Mouse (Mus musculus) cerebellum, adult 2 months (tissue): Measurements from ENCODE around the gene Fnbp1l.

Source experiments
- CTCF ChIP-seq: fragments of 200-500 bp; IDR thresholded peaks from 2 replicates; pipeline ENCODE4 v1.5.1; 2011; ENCODE audit warnings: low read depth, mild to moderate bottlenecking, control low read depth, low read length, moderate library complexity, borderline replicate concordance; ENCODE audit not compliant: insufficient read depth
- POLR2A ChIP-seq: fragments of 200-500 bp; IDR thresholded peaks from 2 replicates; pipeline ENCODE4 v1.6.1; 2011; ENCODE audit warnings: low read length, control low read depth, borderline replicate concordance; ENCODE audit not compliant: insufficient read depth

DNA sequence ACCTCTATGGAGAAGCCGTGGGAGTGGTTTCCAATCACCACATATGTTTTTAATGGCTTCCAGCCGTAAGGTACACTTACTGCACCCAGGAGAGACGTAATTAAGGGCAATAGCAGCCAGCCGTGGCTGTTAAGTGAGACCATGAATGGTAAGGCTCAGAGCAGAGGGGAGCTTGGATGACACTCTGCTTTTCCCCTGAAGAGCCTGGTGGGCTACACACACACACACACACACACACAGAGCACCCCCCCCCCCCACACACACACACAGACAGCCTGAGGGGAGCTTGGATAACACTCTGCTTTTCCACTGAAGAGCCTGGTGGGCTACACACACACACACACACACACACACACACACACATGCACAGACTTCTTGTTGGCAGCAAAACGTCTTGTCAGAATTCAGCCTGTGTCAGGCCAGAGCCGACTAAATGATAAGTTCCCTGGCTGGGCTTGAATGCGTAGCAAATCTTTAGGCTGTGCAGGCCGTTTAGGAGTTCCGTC, 101.2 kb downstream of the Fnbp1l start:
- TF ChIP-seq CTCF, result no peak
- TF ChIP-seq POLR2A, result no peak
